Mouse (Mus musculus): Measurements from ENCODE around the gene Gm5741.

DNA sequence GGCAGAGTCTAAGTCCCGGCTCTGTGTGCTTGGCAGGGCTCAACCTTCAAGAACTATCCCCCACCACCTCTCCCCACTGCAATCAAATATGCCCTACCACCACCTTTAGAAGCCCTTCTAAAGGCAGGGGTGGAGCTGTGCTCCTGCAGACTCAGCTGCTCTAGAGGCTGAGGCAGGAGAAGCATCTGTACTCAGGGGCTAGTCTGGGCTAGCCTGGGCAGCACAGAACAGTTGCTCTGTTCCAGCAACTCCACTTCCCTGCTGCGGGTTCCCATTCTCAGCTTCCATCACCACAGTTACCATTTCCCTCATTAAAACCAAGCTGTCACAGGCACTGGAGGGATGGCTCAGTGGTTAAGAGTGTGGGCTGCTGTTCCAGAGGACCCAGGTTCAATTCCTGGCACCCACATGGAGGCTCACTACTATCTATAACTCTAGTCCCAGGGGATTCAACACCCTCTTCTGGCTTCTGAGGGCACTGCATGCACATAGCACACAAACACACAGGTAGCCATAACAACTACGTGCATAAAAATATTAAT, 46.2 kb downstream of the Gm5741 start:
- no peak for TF ChIP-seq POLR2A (IDR thresholded peaks at IDR 0.05; ENCODE audit: low read depth, low read length)
- TF ChIP-seq CTCF (IDR thresholded peaks at IDR 0.05; ENCODE audit: extremely low read depth, insufficient read length, insufficient replicate concordance, low read depth, low read length), result no peak

Measured in small intestine, adult 2 months (tissue).